ENCODE assay signal across 14 mouse cellular contexts in genomic region chr1:62859556-62860300, GRCm38 (mm10).
DNase-seq lines count a peak whose midpoint lies in the region; ATAC-seq and TF ChIP-seq lines count a peak whose summit lies in the region.
"Had no signal": no experiment of that assay in that cellular context is flagged by ENCODE, and none has a peak within 500 bp of the region (broad histone marks: within the 10 kb centered on the region; RNA-seq: fewer than 3 reads in every experiment).

No protein-coding gene starts in this region.

- H3K36me3 ChIP-seq in heart, embryonic 11.5 days (ENCODE audit: control insufficient read depth, insufficient read depth, low read length), result no peaks in the 10 kb centered on the region
- H3K36me3 ChIP-seq in lung, embryonic 16.5 days (ENCODE audit: control insufficient read depth, insufficient read depth, low read length), result no peaks in the 10 kb centered on the region
- no peaks in the 10 kb centered on the region for H3K36me3 ChIP-seq in heart, postnatal 0 days (replicated peaks; ENCODE audit: control insufficient read depth, insufficient read depth, low read length)
- H3K36me3 ChIP-seq in liver, embryonic 16.5 days (ENCODE audit: control insufficient read depth, insufficient read depth), result no peaks in the 10 kb centered on the region
- H3K36me3 ChIP-seq: forebrain, embryonic 12.5 days; neural tube, embryonic 15.5 days had no signal

- H3K4me2 ChIP-seq in heart, embryonic 11.5 days, result no peak overlapping the region
- no peak overlapping the region for H3K4me2 ChIP-seq in lung, embryonic 16.5 days (ENCODE audit: low read depth, low read length)
- H3K4me2 ChIP-seq in heart, postnatal 0 days (ENCODE audit: low read depth, low read length), result no peak overlapping the region
- H3K4me2 ChIP-seq in liver, embryonic 16.5 days (ENCODE audit: low read depth, low read length), result no peak overlapping the region
- H3K4me2 ChIP-seq: forebrain, embryonic 12.5 days; hindbrain, embryonic 14.5 days; neural tube, embryonic 15.5 days had no signal

- H3K4me1 ChIP-seq in heart, embryonic 11.5 days (ENCODE audit: control insufficient read depth, insufficient read depth, low read length), result peaks cover 16% of the 10 kb centered on the region
- peaks cover 22% of the 10 kb centered on the region for H3K4me1 ChIP-seq in lung, embryonic 16.5 days (replicated peaks; ENCODE audit: control insufficient read depth, insufficient read depth, low read length)
- no peaks in the 10 kb centered on the region; the same call in 1 of the 2 replicates for H3K4me1 ChIP-seq in lung, adult 2 months (ENCODE audit: control insufficient read depth, insufficient read depth, low read length)
- peaks cover 19% of the 10 kb centered on the region for H3K4me1 ChIP-seq in heart, postnatal 0 days (ENCODE audit: control insufficient read depth, insufficient read depth)
- H3K4me1 ChIP-seq in liver, embryonic 16.5 days (ENCODE audit: control insufficient read depth, low read depth, low read length), result no peaks in the 10 kb centered on the region

- ATAC-seq in heart, embryonic 11.5 days (replicated peaks; ENCODE audit: insufficient number of reproducible peaks, low FRiP score, low TSS enrichment), result no peak; the same call in 1 of the 2 replicates
- ATAC-seq in lung, embryonic 16.5 days (ENCODE audit: low read depth), result peak; percentile 48
- peak; percentile 89 for ATAC-seq in heart, postnatal 0 days (ENCODE audit: insufficient read depth, low read depth)
- ATAC-seq in liver, embryonic 16.5 days (ENCODE audit: low read depth), result peak; percentile 60
- no peak for ATAC-seq in granulocyte monocyte progenitor cell, adult 5-6 weeks (replicated peaks; ENCODE audit: poor library complexity, severe bottlenecking)

- peak; percentile 70; the same call in 1 of the 2 replicates for TF ChIP-seq EP300 in heart, postnatal 0 days (IDR thresholded peaks at IDR 0.05; ENCODE audit: low read depth)

- DNase-seq in heart, adult 11 months, result peak; percentile 31
- no peak for DNase-seq in lung, adult 2 months
- DNase-seq in heart, postnatal 0 days (ENCODE audit: low spot score), result peak; percentile 72
- DNase-seq in kidney, adult 9 months, result no peak
- DNase-seq: cerebellum, postnatal 25 days; right cerebral cortex, postnatal 25 days; thymus, postnatal 36 days had no signal

- TF ChIP-seq POLR2A in lung, adult 2 months (IDR thresholded peaks at IDR 0.05; ENCODE audit: borderline replicate concordance, extremely low read depth, low read depth, low read length), result no peak

- H3K9me3 ChIP-seq in heart, embryonic 11.5 days (replicated peaks; ENCODE audit: control insufficient read depth, low read length), result no peaks in the 10 kb centered on the region
- no peaks in the 10 kb centered on the region for H3K9me3 ChIP-seq in lung, embryonic 16.5 days (ENCODE audit: control insufficient read depth, low read length)
- no peaks in the 10 kb centered on the region for H3K9me3 ChIP-seq in heart, postnatal 0 days (replicated peaks; ENCODE audit: control insufficient read depth, low read length)
- H3K9me3 ChIP-seq in liver, embryonic 16.5 days (replicated peaks; ENCODE audit: control insufficient read depth, low read length), result no peaks in the 10 kb centered on the region
- H3K9me3 ChIP-seq: neural tube, embryonic 15.5 days had no signal

- 47% methylated on average over 9 of the region's 9 CpGs for WGBS in heart, embryonic 11.5 days (ENCODE audit: insufficient replicate concordance)
- 43% methylated on average over 9 of the region's 9 CpGs for WGBS in lung, embryonic 16.5 days
- WGBS in lung, adult 2 months, result 48% methylated on average over 9 of the region's 9 CpGs
- WGBS in heart, postnatal 0 days, result 45% methylated on average over 9 of the region's 9 CpGs
- 48% methylated on average over 9 of the region's 9 CpGs for WGBS in liver, embryonic 16.5 days (ENCODE audit: insufficient replicate concordance)

- H3K9ac ChIP-seq in heart, embryonic 11.5 days (ENCODE audit: low read depth, low read length), result no peak overlapping the region
- no peak overlapping the region for H3K9ac ChIP-seq in lung, embryonic 16.5 days (ENCODE audit: low read length)
- no peak overlapping the region for H3K9ac ChIP-seq in heart, postnatal 0 days (replicated peaks; ENCODE audit: low read depth, low read length)
- H3K9ac ChIP-seq in liver, embryonic 16.5 days (ENCODE audit: low read depth, low read length), result no peak overlapping the region
- H3K9ac ChIP-seq: forebrain, embryonic 12.5 days; hindbrain, embryonic 14.5 days; neural tube, embryonic 15.5 days had no signal

- H3K27me3 ChIP-seq in heart, embryonic 11.5 days (ENCODE audit: control insufficient read depth, insufficient read depth, low read length), result no peaks in the 10 kb centered on the region
- H3K27me3 ChIP-seq in lung, embryonic 16.5 days (ENCODE audit: control insufficient read depth, insufficient read depth, low read depth, low read length), result no peaks in the 10 kb centered on the region
- no peaks in the 10 kb centered on the region for H3K27me3 ChIP-seq in heart, postnatal 0 days (ENCODE audit: control insufficient read depth, insufficient read depth, low read length)
- H3K27me3 ChIP-seq in liver, embryonic 16.5 days (ENCODE audit: control insufficient read depth, insufficient read depth, low read depth, low read length), result no peaks in the 10 kb centered on the region
- H3K27me3 ChIP-seq: forebrain, embryonic 12.5 days; neural tube, embryonic 15.5 days had no signal

- H3K27ac ChIP-seq in heart, embryonic 11.5 days (ENCODE audit: low read depth, low read length), result no peak overlapping the region
- peak overlapping the region; percentile 70 for H3K27ac ChIP-seq in lung, embryonic 16.5 days (ENCODE audit: low read length)
- H3K27ac ChIP-seq in heart, postnatal 0 days (ENCODE audit: low read depth), result peak overlapping the region; percentile 44
- no peak overlapping the region for H3K27ac ChIP-seq in liver, embryonic 16.5 days (ENCODE audit: low read length)
- H3K27ac ChIP-seq: forebrain, embryonic 12.5 days; hindbrain, embryonic 14.5 days had no signal

- TF ChIP-seq CTCF in lung, adult 2 months (IDR thresholded peaks at IDR 0.05; ENCODE audit: insufficient read depth, low read length), result no peak
- TF ChIP-seq CTCF in heart, postnatal 0 days (IDR thresholded peaks at IDR 0.05; ENCODE audit: low read depth), result no peak

- no peak overlapping the region for H3K4me3 ChIP-seq in heart, embryonic 11.5 days (ENCODE audit: low read depth, low read length)
- H3K4me3 ChIP-seq in lung, embryonic 16.5 days (ENCODE audit: low read length), result no peak overlapping the region
- H3K4me3 ChIP-seq in lung, adult 2 months (replicated peaks; ENCODE audit: extremely low read depth, low read depth, low read length), result no peak overlapping the region
- H3K4me3 ChIP-seq in heart, postnatal 0 days (ENCODE audit: low read depth, low read length), result no peak overlapping the region
- no peak overlapping the region for H3K4me3 ChIP-seq in liver, embryonic 16.5 days (ENCODE audit: low read depth, low read length)
- H3K4me3 ChIP-seq: forebrain, embryonic 12.5 days; neural tube, embryonic 15.5 days had no signal

Comparison
In these comparisons a context has a peak if more than half of its experiments do, and no peak if none do; other contexts are left out.
1. ATAC-seq: peak in lung, embryonic 16.5 days (single experiment), heart, postnatal 0 days (single experiment) and liver, embryonic 16.5 days (single experiment); none in heart, embryonic 11.5 days (single experiment) and granulocyte monocyte progenitor cell, adult 5-6 weeks (single experiment).
2. H3K27ac ChIP-seq: peak in lung, embryonic 16.5 days (single experiment) and heart, postnatal 0 days (single experiment); none in heart, embryonic 11.5 days (single experiment) and liver, embryonic 16.5 days (single experiment).
3. DNase-seq: peak in heart, adult 11 months (single experiment) and heart, postnatal 0 days (single experiment); none in lung, adult 2 months (single experiment) and kidney, adult 9 months (single experiment).